Mouse (Mus musculus) hindbrain, embryonic 13.5 days (tissue): ENCODE measurements around the gene Tcea2. TPM values are rescaled to one million over a fixed set of nuclear protein-coding genes. Genes with fewer than 3 reads are reported as not detected.

Experiments used
- ATAC-seq: fragments of 200-750 bp; cut with Nextera tagmentation; 2 replicates; pipeline ENCODE4 v1.8.0; 2017; ENCODE audit warnings: moderate TSS enrichment; ENCODE audit not compliant: low FRiP score
- H3K27ac ChIP-seq: fragments of 300-500 bp; sonication (generic); 2 replicates; pipeline ENCODE4 v1.5.1; 2015; ENCODE audit warnings: inconsistent platforms, mild to moderate bottlenecking, moderate library complexity
- H3K27me3 ChIP-seq: fragments of 300-500 bp; sonication (generic); 2 replicates; pipeline ENCODE4 v1.6.1; 2015; ENCODE audit warnings: mild to moderate bottlenecking, inconsistent platforms
- H3K36me3 ChIP-seq: fragments of 300-500 bp; sonication (generic); 2 replicates; pipeline ENCODE4 v1.6.1; 2015; ENCODE audit warnings: mild to moderate bottlenecking, inconsistent platforms
- H3K4me1 ChIP-seq: fragments of 300-500 bp; sonication (generic); replicated peaks from 2 replicates; pipeline ENCODE4 v1.6.1; 2015; ENCODE audit warnings: inconsistent platforms
- H3K4me2 ChIP-seq: fragments of 300-500 bp; sonication (generic); 2 replicates; pipeline ENCODE4 v1.6.1; 2015; ENCODE audit warnings: inconsistent platforms, mild to moderate bottlenecking, moderate library complexity
- H3K4me3 ChIP-seq: fragments of 300-500 bp; sonication (generic); 2 replicates; pipeline ENCODE4 v1.5.1; 2015; ENCODE audit warnings: mild to moderate bottlenecking, inconsistent platforms
- H3K9ac ChIP-seq: fragments of 300-500 bp; sonication (generic); 2 replicates; pipeline ENCODE4 v1.6.1; 2015; ENCODE audit warnings: mild to moderate bottlenecking, inconsistent platforms
- H3K9me3 ChIP-seq: fragments of 300-500 bp; sonication (generic); 2 replicates; pipeline ENCODE4 v1.6.1; 2016; ENCODE audit warnings: inconsistent platforms
- WGBS: fragments of 180-500 bp; shearing (Covaris S2); methylation state at CpG from one replicate; pipeline ENCODE4 v1.1.7; 2015; 5-methylcytosine and 5-hydroxymethylcytosine counted together
- polyA plus RNA-seq: library from polyadenylated mRNA; unstranded; fragments of >200 nt; fragmentation: Nextera tagmentation; extraction: Ambion mirVana; gene quantifications from 2 replicates; pipeline ENCODE4 v1.2.1, GENCODE M21; 2015

The Tcea2 gene
- polyA plus RNA-seq, 1 experiment from 2014 or later = 36.0 TPM

GRCm38 (mm10) chr2:181677096-181677754 is 2.9 kb upstream of the Tcea2 start:
- WGBS = 64% methylated on average over 5 of the region's 5 CpGs
- Histone ChIP-seq H3K9ac (peak overlapping the region; percentile 15; the same call in 1 of the 2 replicates), H3K9me3 (no peaks in the 10 kb centered on the region), H3K27me3 (peaks cover 24% of the 10 kb centered on the region), H3K4me3 (no peak overlapping the region), H3K4me1 (peaks cover 55% of the 10 kb centered on the region), H3K4me2 (no peak overlapping the region), H3K27ac (peak overlapping the region; percentile 40), H3K36me3 (no peaks in the 10 kb centered on the region)
- ATAC-seq = no peak

DNA sequence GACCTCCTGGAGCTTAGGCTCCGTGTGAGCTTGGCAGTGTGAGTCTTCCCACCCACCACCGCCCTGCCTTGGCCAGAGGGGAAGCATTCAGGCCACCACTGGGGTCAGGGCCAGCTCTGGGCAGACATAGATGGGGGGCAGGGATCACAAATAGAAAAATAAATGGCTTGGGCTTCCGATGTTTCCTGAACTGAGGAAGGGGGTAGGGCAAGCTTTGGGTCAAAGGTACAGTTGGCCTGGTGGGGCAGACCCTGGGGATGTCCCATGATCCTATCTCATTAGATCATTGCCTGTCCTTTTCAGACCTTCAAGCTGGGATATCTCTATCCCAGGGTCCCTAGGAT is 2.4 kb upstream of the Tcea2 start:
- Histone ChIP-seq H3K4me3 (no peak overlapping the region), H3K4me2 (no peak overlapping the region), H3K9ac (no peak overlapping the region), H3K27me3 (peaks cover 19% of the 10 kb centered on the region), H3K36me3 (no peaks in the 10 kb centered on the region), H3K4me1 (peaks cover 53% of the 10 kb centered on the region), H3K9me3 (no peaks in the 10 kb centered on the region), H3K27ac (peak overlapping the region; percentile 40; the same call in 1 of the 2 replicates)
- ATAC-seq = no peak
- 56% methylated on average over 3 of the region's 3 CpGs for WGBS

GRCm38 (mm10) chr2:181678780-181679179 is 1.3 kb upstream of the Tcea2 start:
- H3K27me3 ChIP-seq = peaks cover 10% of the 10 kb centered on the region; the same call in 1 of the 2 replicates
- H3K27ac ChIP-seq = no peak overlapping the region
- 0 out of 2 replicates have a peak, but pooled peaks have one; percentile 37 for ATAC-seq
- no peaks in the 10 kb centered on the region for H3K36me3 ChIP-seq
- H3K9me3 ChIP-seq = no peaks in the 10 kb centered on the region
- no peak overlapping the region for H3K4me2 ChIP-seq
- 36% methylated on average over 1 of the region's 1 CpGs for WGBS
- no peak overlapping the region for H3K4me3 ChIP-seq
- H3K9ac ChIP-seq = no peak overlapping the region
- H3K4me1 ChIP-seq = peaks cover 45% of the 10 kb centered on the region

DNA sequence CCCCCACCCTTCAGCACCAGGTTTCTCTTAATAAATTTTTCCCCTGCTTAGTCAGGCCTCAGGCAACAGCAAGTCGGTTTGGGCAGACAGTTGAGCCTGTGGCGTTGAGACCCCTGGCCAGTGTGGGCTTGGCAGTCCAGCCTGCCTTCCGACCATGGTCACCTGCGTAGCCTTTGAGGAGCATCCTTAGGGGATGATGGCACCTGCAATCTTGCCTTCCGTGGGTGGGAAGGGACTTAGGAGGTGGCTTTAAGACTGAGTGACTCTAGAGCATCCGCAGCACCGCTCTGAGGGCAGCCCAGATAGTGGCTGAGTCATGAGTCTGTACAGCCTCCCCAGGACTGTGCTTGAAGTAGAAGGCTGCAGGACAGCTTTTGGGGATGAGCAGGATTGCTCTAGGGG is 607 bp downstream of the Tcea2 start:
- H3K36me3 ChIP-seq = peaks cover 8% of the 10 kb centered on the region
- H3K4me2 ChIP-seq = peak overlapping the region; percentile 93
- peak; percentile 41 for ATAC-seq
- peak overlapping the region; percentile 66 for H3K4me3 ChIP-seq
- H3K4me1 ChIP-seq = peaks cover 37% of the 10 kb centered on the region
- no peaks in the 10 kb centered on the region for H3K9me3 ChIP-seq
- peak overlapping the region; percentile 93 for H3K9ac ChIP-seq
- no peaks in the 10 kb centered on the region for H3K27me3 ChIP-seq
- peak overlapping the region; percentile 80 for H3K27ac ChIP-seq
- WGBS = 18% methylated on average over 7 of the region's 7 CpGs

DNA sequence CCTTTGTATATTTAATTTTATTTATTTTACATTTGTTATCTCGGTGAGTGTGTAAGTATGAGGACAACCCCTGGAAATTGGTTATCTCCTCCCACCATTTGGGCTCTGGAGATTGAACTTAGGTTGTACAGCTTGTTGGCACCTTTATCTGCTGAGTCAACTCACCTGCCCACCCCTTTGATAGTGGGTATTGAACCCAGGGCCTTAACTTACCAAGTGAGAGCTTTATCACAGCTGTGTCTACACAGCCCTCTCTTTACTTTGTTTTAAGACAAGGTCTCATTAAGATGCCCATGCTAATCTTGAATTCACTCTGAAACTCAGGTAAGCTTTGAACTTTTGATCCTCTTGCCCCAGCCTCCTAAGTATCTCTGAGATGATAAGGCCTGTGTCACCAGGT is 1.9 kb downstream of the Tcea2 start:
- Histone ChIP-seq H3K9ac (no peak overlapping the region), H3K4me3 (no peak overlapping the region), H3K9me3 (no peaks in the 10 kb centered on the region), H3K27me3 (no peaks in the 10 kb centered on the region), H3K4me2 (no peak overlapping the region), H3K4me1 (peaks cover 25% of the 10 kb centered on the region), H3K27ac (no peak overlapping the region), H3K36me3 (peaks cover 21% of the 10 kb centered on the region)
- ATAC-seq = no peak
- WGBS = 94% methylated on average over 1 of the region's 1 CpGs

GRCm38 (mm10) chr2:181683381-181683780 is 3.3 kb downstream of the Tcea2 start:
- Histone ChIP-seq H3K4me3 (no peak overlapping the region), H3K27ac (no peak overlapping the region), H3K4me2 (no peak overlapping the region), H3K27me3 (no peaks in the 10 kb centered on the region), H3K4me1 (peaks cover 22% of the 10 kb centered on the region), H3K9me3 (no peaks in the 10 kb centered on the region), H3K9ac (no peak overlapping the region), H3K36me3 (peaks cover 34% of the 10 kb centered on the region)
- WGBS = 71% methylated on average over 4 of the region's 4 CpGs
- no peak for ATAC-seq

- no peak overlapping the region for H3K9ac ChIP-seq
- H3K4me3 ChIP-seq = no peak overlapping the region
- no peak overlapping the region for H3K4me2 ChIP-seq
- peaks cover 46% of the 10 kb centered on the region for H3K36me3 ChIP-seq
- WGBS = 90% methylated on average over 1 of the region's 1 CpGs
- peaks cover 15% of the 10 kb centered on the region for H3K4me1 ChIP-seq
- no peak for ATAC-seq
- no peaks in the 10 kb centered on the region for H3K27me3 ChIP-seq
- no peaks in the 10 kb centered on the region for H3K9me3 ChIP-seq
- H3K27ac ChIP-seq = no peak overlapping the region
Observed at GRCm38 (mm10) chr2:181684713-181685112, 4.6 kb downstream of the Tcea2 start.

GRCm38 (mm10) chr2:181685686-181686085 is 5.6 kb downstream of the Tcea2 start:
- H3K4me3 ChIP-seq = no peak overlapping the region
- H3K9me3 ChIP-seq = no peaks in the 10 kb centered on the region
- ATAC-seq = no peak
- no peak overlapping the region for H3K27ac ChIP-seq
- no peaks in the 10 kb centered on the region for H3K27me3 ChIP-seq
- H3K9ac ChIP-seq = no peak overlapping the region
- H3K36me3 ChIP-seq = peaks cover 52% of the 10 kb centered on the region
- 95% methylated on average over 4 of the region's 4 CpGs for WGBS
- peaks cover 15% of the 10 kb centered on the region for H3K4me1 ChIP-seq
- H3K4me2 ChIP-seq = no peak overlapping the region

DNA sequence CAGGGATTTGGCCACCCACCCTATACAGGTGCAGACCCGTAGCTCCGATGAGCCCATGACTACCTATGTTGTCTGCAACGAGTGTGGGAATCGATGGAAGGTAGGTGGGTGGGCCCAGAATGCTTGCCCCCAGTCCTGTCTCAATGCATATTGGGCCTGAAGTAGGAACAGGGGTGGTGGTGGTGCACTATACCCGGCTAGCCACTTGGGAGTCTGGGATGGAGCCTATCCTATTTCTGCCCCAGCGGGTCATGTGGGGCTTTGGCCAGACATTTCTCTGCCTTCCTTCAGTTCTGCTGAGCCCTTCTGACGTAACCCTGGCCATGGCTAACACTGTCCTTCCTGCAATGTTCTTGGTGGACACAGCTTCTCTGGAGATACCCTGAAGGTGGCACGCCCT is 7.5 kb downstream of the Tcea2 start:
- Histone ChIP-seq H3K4me2 (no peak overlapping the region), H3K27me3 (no peaks in the 10 kb centered on the region), H3K36me3 (peaks cover 54% of the 10 kb centered on the region), H3K27ac (no peak overlapping the region), H3K4me3 (no peak overlapping the region), H3K4me1 (peaks cover 9% of the 10 kb centered on the region), H3K9me3 (no peaks in the 10 kb centered on the region), H3K9ac (no peak overlapping the region)
- WGBS = 96% methylated on average over 8 of the region's 8 CpGs
- no peak for ATAC-seq

DNA sequence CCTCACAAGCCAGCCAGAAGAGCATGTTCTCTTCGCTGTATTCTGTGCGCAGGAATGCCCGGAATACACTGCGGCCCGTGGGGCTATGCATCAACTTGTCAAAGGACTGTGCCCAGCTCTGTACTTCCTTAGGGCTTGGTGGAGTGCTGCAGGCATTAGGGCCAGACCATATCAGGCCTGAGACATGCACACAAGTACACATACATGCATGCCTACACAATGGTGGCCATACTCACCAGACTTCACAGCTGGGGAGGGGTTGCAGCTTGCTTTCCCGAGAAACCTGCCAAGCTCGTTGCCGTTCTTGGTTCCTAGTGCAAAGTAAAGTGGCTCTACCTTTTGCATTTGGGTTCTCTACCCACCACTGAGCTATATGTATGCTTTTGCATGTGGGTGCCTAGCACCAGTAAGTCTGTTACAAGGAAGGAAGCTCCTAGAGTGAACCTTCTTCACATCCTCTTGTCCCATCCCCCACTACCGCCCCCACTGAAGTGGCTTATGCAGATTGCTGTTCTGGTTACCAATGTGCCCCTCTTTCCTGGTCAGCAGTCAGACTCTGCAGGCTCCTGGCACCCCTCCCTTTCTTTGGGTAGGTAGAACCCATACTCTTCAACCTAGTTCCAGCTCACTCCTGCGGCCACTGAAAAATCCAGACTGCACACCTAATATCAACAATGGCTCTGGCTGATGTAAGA is 9.5 kb downstream of the Tcea2 start:
- WGBS = 93% methylated on average over 10 of the region's 10 CpGs
- H3K9me3 ChIP-seq = no peaks in the 10 kb centered on the region
- no peak overlapping the region for H3K4me2 ChIP-seq
- peaks cover 54% of the 10 kb centered on the region for H3K36me3 ChIP-seq
- no peak overlapping the region for H3K9ac ChIP-seq
- H3K27ac ChIP-seq = no peak overlapping the region
- H3K27me3 ChIP-seq = no peaks in the 10 kb centered on the region
- peaks cover 22% of the 10 kb centered on the region for H3K4me1 ChIP-seq
- H3K4me3 ChIP-seq = no peak overlapping the region
- ATAC-seq = no peak

GRCm38 (mm10) chr2:181691083-181691482 is 11.0 kb downstream of the Tcea2 start:
- WGBS = 89% methylated on average over 6 of the region's 6 CpGs
- Histone ChIP-seq H3K27ac (no peak overlapping the region), H3K36me3 (peaks cover 42% of the 10 kb centered on the region), H3K27me3 (peaks cover 2% of the 10 kb centered on the region; the same call in 1 of the 2 replicates), H3K9ac (0 out of 2 replicates have a peak overlapping the region, but pooled peaks have one; percentile 46), H3K4me2 (no peak overlapping the region), H3K4me1 (peaks cover 22% of the 10 kb centered on the region), H3K9me3 (no peaks in the 10 kb centered on the region), H3K4me3 (no peak overlapping the region)
- no peak for ATAC-seq

DNA sequence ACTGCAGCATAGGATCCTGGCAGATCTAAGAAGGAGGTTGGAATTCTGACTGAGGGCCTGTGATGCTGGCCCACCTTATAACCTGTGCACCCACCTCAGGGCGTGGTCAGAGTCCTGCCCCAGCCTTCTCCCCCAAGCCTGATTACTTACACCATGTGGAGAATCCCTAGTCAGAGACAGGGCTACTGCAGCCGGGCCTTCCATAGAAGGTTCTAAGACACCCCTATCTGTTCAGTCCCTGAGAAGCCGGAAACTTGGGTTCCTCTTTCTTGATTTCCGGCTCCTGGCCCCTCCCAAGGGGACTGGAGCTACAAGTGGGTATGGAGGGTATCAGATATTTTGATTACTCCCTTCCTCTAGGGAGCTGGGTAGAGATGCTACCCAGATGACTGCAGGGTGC is 11.5 kb downstream of the Tcea2 start:
- H3K9ac ChIP-seq = no peak overlapping the region
- no peak overlapping the region for H3K4me3 ChIP-seq
- ATAC-seq = no peak
- peaks cover 6% of the 10 kb centered on the region; the same call in 1 of the 2 replicates for H3K27me3 ChIP-seq
- no peaks in the 10 kb centered on the region for H3K9me3 ChIP-seq
- H3K4me1 ChIP-seq = peaks cover 22% of the 10 kb centered on the region
- H3K4me2 ChIP-seq = no peak overlapping the region
- no peak overlapping the region for H3K27ac ChIP-seq
- H3K36me3 ChIP-seq = peaks cover 37% of the 10 kb centered on the region
- WGBS = 99% methylated on average over 4 of the region's 4 CpGs

- Histone ChIP-seq H3K27ac (no peak overlapping the region), H3K27me3 (peaks cover 6% of the 10 kb centered on the region; the same call in 1 of the 2 replicates), H3K36me3 (peaks cover 30% of the 10 kb centered on the region), H3K4me1 (peaks cover 22% of the 10 kb centered on the region), H3K9ac (no peak overlapping the region), H3K4me2 (peak overlapping the region; percentile 93), H3K9me3 (no peaks in the 10 kb centered on the region), H3K4me3 (peak overlapping the region; percentile 66; the same call in 1 of the 2 replicates)
- ATAC-seq = no peak
- WGBS = 93% methylated on average over 3 of the region's 3 CpGs
Observed at GRCm38 (mm10) chr2:181692304-181692703, 12.2 kb downstream of the Tcea2 start.
